Mouse (Mus musculus) hindbrain, embryonic 16.5 days (tissue): ENCODE data around the gene Pole. TPM values are rescaled to one million over a fixed set of nuclear protein-coding genes. Genes with fewer than 3 reads are reported as not detected.
A peak's percentile ranks its signal among the peaks of the same experiment; 100 is the strongest.

Source experiments
- ATAC-seq: fragments of 200-750 bp; cut with Nextera tagmentation; 2 replicates; pipeline ENCODE4 v1.8.0; 2017; ENCODE audit warnings: moderate TSS enrichment, moderate library complexity
- H3K27ac ChIP-seq: fragments of 300-500 bp; sonication (generic); 2 replicates; pipeline ENCODE4 v1.5.1; 2014; ENCODE audit warnings: low read depth, mild to moderate bottlenecking, control low read depth, low read length, moderate library complexity
- H3K27me3 ChIP-seq: fragments of 300-500 bp; sonication (generic); replicated peaks from 2 replicates; pipeline ENCODE4 v1.6.1; 2014; ENCODE audit warnings: low read length; ENCODE audit not compliant: control insufficient read depth, insufficient read depth
- H3K36me3 ChIP-seq: fragments of 300-500 bp; sonication (generic); 2 replicates; pipeline ENCODE4 v1.6.1; 2014; ENCODE audit warnings: mild to moderate bottlenecking, low read length, moderate library complexity, mixed read lengths; ENCODE audit not compliant: control insufficient read depth, insufficient read depth
- H3K4me1 ChIP-seq: fragments of 300-500 bp; sonication (generic); 2 replicates; pipeline ENCODE4 v1.6.1; 2014; ENCODE audit warnings: low read depth, low read length; ENCODE audit not compliant: control insufficient read depth, insufficient read depth
- H3K4me2 ChIP-seq: fragments of 300-500 bp; sonication (generic); 2 replicates; pipeline ENCODE4 v1.6.1; 2014; ENCODE audit warnings: mild to moderate bottlenecking, low read length, control low read depth, moderate library complexity
- H3K4me3 ChIP-seq: fragments of 300-500 bp; sonication (generic); 2 replicates; pipeline ENCODE4 v1.5.1; 2014; ENCODE audit warnings: mild to moderate bottlenecking, low read length, control low read depth, moderate library complexity
- H3K9ac ChIP-seq: fragments of 300-500 bp; sonication (generic); 2 replicates; pipeline ENCODE4 v1.6.1; 2014; ENCODE audit warnings: low read depth, mild to moderate bottlenecking, control low read depth, low read length, moderate library complexity
- H3K9me3 ChIP-seq: fragments of 300-500 bp; sonication (generic); 2 replicates; pipeline ENCODE4 v1.6.1; 2014; ENCODE audit warnings: mild to moderate bottlenecking, low read length, moderate library complexity; ENCODE audit not compliant: control insufficient read depth
- WGBS: fragments of 180-500 bp; shearing (Covaris S2); extraction: QIAGEN DNeasy Blood & Tissue Kit; methylation state at CpG from one replicate; pipeline ENCODE4 v1.1.7; 2014; 5-methylcytosine and 5-hydroxymethylcytosine counted together
- polyA plus RNA-seq: library from polyadenylated mRNA; unstranded; fragments of >200 nt; fragmentation: Nextera tagmentation; extraction: Ambion mirVana; gene quantifications from 2 replicates; pipeline ENCODE4 v1.2.1, GENCODE M21; 2015

The Pole gene
- polyA plus RNA-seq, 1 experiment from 2014 or later, result 7.1 TPM

DNA sequence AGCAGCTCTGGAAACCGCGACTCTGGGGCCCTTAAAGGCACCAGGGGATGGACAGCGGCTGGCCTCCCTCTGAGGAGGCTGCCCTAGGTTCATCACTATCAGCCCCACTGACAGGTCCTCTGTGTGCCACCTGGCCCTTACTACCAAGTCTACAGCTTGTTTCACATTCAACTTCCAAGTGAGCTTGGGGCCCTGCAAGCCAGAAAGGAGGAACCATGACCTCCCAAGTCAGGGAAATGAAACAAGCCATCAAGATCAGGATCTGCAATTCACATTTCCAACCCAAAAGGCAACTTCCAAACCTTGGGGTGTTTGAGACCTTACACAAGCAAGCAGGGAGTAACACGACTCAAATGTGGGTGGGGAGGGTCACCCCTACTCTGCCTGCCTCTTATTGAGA is 99.2 kb downstream of the Pole start:
- Histone ChIP-seq H3K9ac (no peak overlapping the region), H3K9me3 (no peaks in the 10 kb centered on the region), H3K27ac (no peak overlapping the region), H3K4me3 (peak overlapping the region; percentile 71), H3K4me1 (peaks cover 28% of the 10 kb centered on the region), H3K4me2 (peak overlapping the region; percentile 64), H3K27me3 (no peaks in the 10 kb centered on the region), H3K36me3 (no peaks in the 10 kb centered on the region)
- no peak for ATAC-seq
- WGBS, result 61% methylated on average over 4 of the region's 4 CpGs

GRCm38 (mm10) chr5:110386371-110387330 is 100.5 kb downstream of the Pole start:
- Histone ChIP-seq H3K4me2 (peak overlapping the region; percentile 64), H3K4me3 (peak overlapping the region; percentile 71), H3K9me3 (no peaks in the 10 kb centered on the region), H3K27ac (peak overlapping the region; percentile 14), H3K36me3 (no peaks in the 10 kb centered on the region; the same call in 1 of the 2 replicates), H3K4me1 (peaks cover 28% of the 10 kb centered on the region), H3K9ac (peak overlapping the region; percentile 77), H3K27me3 (no peaks in the 10 kb centered on the region)
- ATAC-seq, result peak; percentile 83
- 1% methylated on average over 89 of the region's 90 CpGs for WGBS

Other genes starting within 250 kb of the Pole start
- gene Gm17655, start 213.8 kb upstream of the Pole start, polyA plus RNA-seq, result 3.5 and 5.2 TPM in 2 replicates
- gene Gm35315, start 191.9 kb upstream of the Pole start, polyA plus RNA-seq, result 0.71 and 0.85 TPM in 2 replicates
- gene Plcxd1, start 186.3 kb upstream of the Pole start, polyA plus RNA-seq, result 8.4 and 10.9 TPM in 2 replicates
- gene Gtpbp6, start 178.1 kb upstream of the Pole start, polyA plus RNA-seq, result 67.4 and 67.7 TPM in 2 replicates
- 12.4 and 15.0 TPM in 2 replicates for gene Zfp605, start 176.2 kb upstream of the Pole start, polyA plus RNA-seq
- gene Chfr, start 150.5 kb upstream of the Pole start, polyA plus RNA-seq, result 70.9 and 75.6 TPM in 2 replicates
- gene Golga3, start 109.6 kb upstream of the Pole start, polyA plus RNA-seq, result 20.1 and 21.6 TPM in 2 replicates
- gene Ankle2, start 55.3 kb upstream of the Pole start, polyA plus RNA-seq, result 17.2 and 18.2 TPM in 2 replicates
- gene Pgam5, start 16.4 kb upstream of the Pole start, polyA plus RNA-seq, result 94.4 and 102 TPM in 2 replicates
- gene Pxmp2, start 120 bp upstream of the Pole start, polyA plus RNA-seq, result 12.0 and 16.0 TPM in 2 replicates
- 13.0 and 15.5 TPM in 2 replicates for gene P2rx2, start 56.9 kb downstream of the Pole start, polyA plus RNA-seq
- gene Lrcol1, start 58.4 kb downstream of the Pole start, polyA plus RNA-seq, result not detected in 2 replicates
- 10.7 and 13.6 TPM in 2 replicates for gene Fbrsl1, start 162.2 kb downstream of the Pole start, polyA plus RNA-seq